Mouse (Mus musculus): Measurements from ENCODE around the gene Slc7a5. TPM values are rescaled to one million over a fixed set of nuclear protein-coding genes. Genes with fewer than 3 reads are reported as not detected.
A peak's percentile ranks its signal among the peaks of the same experiment; 100 is the strongest.

Slc7a5 gene
- polyA plus RNA-seq, 3 experiments from 2014 or later, result 2.5 to 4.4 (median 2.6) TPM

GRCm38 (mm10) chr8:121935341-121936294, 28.1 kb upstream of the Slc7a5 start:
- no peak for ATAC-seq

- no peak for ATAC-seq
Observed at GRCm38 (mm10) chr8:121934923-121935322, 27.4 kb upstream of the Slc7a5 start.

GRCm38 (mm10) chr8:121934506-121934905, 27.0 kb upstream of the Slc7a5 start:
- no peak for ATAC-seq

- ATAC-seq, result no peak
Observed at GRCm38 (mm10) chr8:121932668-121933520, 25.4 kb upstream of the Slc7a5 start.

GRCm38 (mm10) chr8:121932026-121932667, 24.7 kb upstream of the Slc7a5 start:
- no peak for ATAC-seq

- no peak for ATAC-seq
Observed at GRCm38 (mm10) chr8:121931571-121931970, 24.1 kb upstream of the Slc7a5 start.

GRCm38 (mm10) chr8:121930047-121930446, 22.6 kb upstream of the Slc7a5 start:
- no peak for ATAC-seq

GRCm38 (mm10) chr8:121927316-121927715, 19.8 kb upstream of the Slc7a5 start:
- ATAC-seq, result peak; percentile 50

GRCm38 (mm10) chr8:121926266-121926665, 18.8 kb upstream of the Slc7a5 start:
- no peak for ATAC-seq

GRCm38 (mm10) chr8:121925624-121926023, 18.1 kb upstream of the Slc7a5 start:
- ATAC-seq, result peak; percentile 50

- no peak for ATAC-seq
Observed at GRCm38 (mm10) chr8:121924681-121925080, 17.2 kb upstream of the Slc7a5 start.

- ATAC-seq, result no peak
Observed at GRCm38 (mm10) chr8:121922101-121922500, 14.6 kb upstream of the Slc7a5 start.

GRCm38 (mm10) chr8:121921582-121921981, 14.1 kb upstream of the Slc7a5 start:
- ATAC-seq, result no peak

GRCm38 (mm10) chr8:121919731-121920130, 12.2 kb upstream of the Slc7a5 start:
- ATAC-seq, result no peak

GRCm38 (mm10) chr8:121919158-121919557, 11.7 kb upstream of the Slc7a5 start:
- ATAC-seq, result no peak

GRCm38 (mm10) chr8:121913378-121913777, 5.9 kb upstream of the Slc7a5 start:
- no peak for ATAC-seq

- ATAC-seq, result no peak
Observed at GRCm38 (mm10) chr8:121912831-121913230, 5.3 kb upstream of the Slc7a5 start.

GRCm38 (mm10) chr8:121911987-121912386, 4.5 kb upstream of the Slc7a5 start:
- no peak for ATAC-seq

- no peak for ATAC-seq
Observed at GRCm38 (mm10) chr8:121911400-121911799, 3.9 kb upstream of the Slc7a5 start.

- ATAC-seq, result peak; percentile 8
Observed at GRCm38 (mm10) chr8:121909663-121910062, 2.2 kb upstream of the Slc7a5 start.

- ATAC-seq, result no peak
Observed at GRCm38 (mm10) chr8:121909148-121909541, 1.7 kb upstream of the Slc7a5 start.

- no peak for ATAC-seq
Observed at GRCm38 (mm10) chr8:121908378-121909147, 1.1 kb upstream of the Slc7a5 start.
